Mouse (Mus musculus) right cerebral cortex, postnatal 36 days (tissue): ENCODE data around the gene Jph3.

Source experiments
- DNase-seq, 2 experiments: peaks; one replicate each; pipeline ENCODE4 v3.0.0; 2022; ENCODE audit warnings: low spot score in 2 of 2, mixed read lengths in 1 of 2

Gene Jph3

DNA sequence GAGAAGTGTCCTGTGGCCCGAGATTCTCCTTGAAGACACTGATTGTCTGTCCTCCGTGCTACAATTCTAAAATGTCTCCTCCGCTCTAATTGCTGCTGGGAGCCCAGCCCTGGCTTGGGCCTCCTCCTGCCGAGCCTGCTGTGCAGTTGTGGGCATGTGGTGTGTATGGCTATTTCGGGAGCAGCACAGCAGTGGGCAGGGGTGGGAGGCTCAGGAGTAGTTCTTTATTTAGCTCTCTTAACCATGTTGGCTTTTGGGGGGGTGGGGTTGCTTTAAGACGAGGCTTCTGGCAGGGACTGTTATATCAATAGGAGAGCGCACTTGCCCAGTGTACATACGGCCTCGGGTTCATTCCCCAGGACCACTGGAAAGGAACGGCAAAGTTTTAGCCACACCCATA, 57.1 kb downstream of the Jph3 start:
- peak; percentile 71 to 84 for DNase-seq

DNA sequence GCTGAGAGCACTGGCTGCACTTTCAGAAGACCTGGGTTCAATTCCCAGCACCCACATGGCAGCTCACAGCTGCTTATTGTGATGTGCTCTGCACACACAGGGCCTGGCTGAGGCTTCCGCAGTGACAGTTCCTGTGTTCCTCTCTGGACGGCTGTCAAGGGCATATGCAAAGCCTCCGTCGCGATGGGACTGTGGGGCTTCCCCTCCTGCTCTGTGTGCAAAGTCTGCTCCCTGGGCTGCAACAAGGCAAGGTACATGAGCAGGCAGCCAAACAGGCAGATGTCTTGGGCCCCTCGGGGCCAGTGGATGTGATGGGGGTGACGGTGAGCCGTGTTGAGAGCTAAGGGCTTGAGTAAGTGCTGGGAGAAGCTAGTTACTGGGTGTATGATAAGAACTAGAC, 59.4 kb downstream of the Jph3 start:
- DNase-seq: no peak

DNA sequence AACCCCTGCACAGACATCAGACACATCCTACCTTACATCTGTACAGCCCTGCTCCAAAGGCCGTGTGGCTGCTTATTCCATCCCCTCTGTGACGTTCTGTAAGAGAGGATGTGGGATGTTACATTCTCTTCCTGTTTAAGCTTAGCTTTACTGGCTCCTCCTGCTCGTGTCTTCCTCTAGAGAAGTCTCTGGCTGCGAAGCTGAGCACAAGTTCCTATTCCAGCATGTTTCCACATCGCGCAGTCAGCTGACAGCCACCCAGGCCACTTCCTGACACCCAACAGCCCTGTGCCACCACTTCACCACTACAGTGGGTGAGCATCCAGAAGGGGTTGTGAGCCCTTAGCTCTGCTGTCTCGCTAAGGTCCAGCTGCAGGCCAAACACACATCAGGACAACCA, 62.7 kb downstream of the Jph3 start:
- DNase-seq: no peak

DNA sequence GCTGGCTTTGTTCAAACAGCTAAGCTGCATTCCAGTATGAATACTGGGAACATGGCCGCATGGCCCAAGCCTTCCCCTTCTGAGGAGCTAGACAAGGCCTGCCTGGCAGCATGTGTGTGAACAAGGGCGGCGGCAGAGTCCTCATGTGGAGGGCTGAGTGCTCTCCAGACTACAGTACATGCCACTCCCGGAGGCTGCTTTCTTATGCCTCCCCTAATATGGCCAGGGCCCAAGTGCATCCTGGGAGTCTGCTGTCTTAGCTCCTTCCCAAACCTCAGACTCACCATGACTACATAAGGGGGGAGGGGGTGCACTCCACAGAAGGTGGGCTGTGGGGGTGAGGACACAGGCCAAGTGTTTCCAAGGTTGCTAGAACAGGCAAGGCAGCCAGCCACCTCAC, 63.2 kb downstream of the Jph3 start:
- no peak for DNase-seq

DNA sequence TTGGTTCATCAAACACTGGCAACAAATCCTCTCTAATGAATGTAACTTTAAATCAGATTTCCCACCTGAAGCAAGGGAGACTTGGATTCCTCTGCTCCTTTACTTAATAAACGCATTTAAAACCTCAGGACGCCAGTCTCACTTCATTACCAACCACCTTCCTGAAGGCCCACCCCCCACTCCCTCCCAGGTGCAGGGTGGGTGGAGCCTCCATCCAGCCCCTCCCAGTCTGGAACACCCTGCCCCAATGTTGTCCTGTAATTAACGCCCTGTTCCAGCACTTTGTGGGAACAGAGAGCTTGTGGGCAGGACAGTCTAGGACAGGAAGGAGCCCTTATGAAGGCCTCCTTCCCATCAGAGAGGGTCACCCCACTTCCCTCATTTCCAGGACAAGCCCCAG, 64.7 kb downstream of the Jph3 start:
- no peak for DNase-seq

DNA sequence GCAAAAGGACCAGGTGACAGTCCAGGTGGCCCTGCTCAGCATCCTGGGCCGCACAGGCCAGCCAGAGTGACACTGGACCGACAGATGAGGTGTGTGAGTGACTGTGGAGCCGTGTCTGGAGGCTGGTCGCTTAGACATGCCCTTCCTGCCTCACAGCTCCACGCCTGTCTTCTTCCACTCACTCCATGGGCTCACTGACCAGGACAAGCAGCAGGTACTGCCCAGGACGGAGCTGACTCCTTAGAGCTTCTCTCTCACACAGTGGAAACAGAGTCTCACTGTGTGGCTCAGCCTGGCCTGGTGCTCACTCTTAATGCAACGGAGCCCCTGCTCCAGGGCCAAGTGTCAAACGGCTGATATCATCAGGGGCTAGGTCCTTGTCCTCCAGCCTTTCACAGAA, 66.0 kb downstream of the Jph3 start:
- no peak for DNase-seq

DNA sequence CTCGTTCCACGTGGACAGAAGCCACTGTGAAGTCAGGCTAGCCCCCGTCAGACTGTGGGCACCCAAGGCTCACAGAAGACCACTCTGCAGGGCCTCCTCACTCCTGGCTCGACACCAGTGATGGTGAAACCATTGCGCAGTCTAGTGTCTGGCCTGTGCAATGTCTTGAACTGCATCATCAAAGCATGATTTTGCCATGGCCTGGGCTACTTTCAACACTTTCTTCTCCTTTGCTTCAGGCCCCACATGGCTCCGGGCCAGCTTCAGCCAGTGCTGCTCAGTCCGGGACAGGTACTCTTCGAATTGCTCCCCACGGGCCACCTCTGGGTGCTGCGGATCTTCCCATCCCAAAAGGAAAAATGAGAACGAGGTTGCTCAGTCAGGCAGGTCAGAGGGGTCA, 67.0 kb downstream of the Jph3 start:
- DNase-seq: no peak

DNA sequence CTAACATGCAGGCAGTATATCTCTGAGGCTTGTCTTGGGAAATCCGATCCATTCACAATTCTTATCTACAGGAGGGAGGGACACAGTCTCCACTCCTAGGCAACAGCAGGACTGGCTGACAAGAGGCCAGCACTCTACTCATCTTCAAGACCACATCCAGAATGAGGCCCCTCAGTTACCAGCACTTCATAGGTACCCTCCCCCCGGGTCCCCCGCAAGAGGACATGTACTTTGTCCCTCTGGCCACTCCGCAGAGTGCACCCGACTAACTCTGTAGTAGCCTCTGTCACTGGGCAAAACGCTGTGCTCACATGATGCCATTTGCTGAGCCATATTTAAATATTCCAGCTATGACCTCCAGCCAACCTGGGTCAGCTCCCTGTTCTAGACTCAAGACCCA, 69.0 kb downstream of the Jph3 start:
- DNase-seq: no peak

DNA sequence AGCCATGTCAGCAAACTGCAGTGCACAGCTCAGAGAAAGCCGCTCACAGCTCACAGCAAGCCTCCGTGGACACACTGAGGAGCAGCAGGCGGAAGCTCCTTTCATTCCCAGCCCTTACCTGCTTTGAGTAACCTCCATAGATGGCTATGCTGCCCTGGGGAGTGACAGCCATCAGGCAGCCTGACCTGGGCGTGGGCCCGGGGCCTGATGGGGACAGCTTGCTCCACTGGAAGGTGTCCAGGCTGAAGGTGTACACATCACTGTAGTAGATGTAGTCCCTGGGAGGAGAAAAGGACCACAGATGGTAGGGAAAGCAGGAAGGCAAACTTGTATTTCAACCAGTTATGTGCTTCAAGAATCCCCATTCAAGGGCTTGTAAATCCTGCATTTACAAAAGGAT, 75.4 kb downstream of the Jph3 start:
- DNase-seq: no peak

DNA sequence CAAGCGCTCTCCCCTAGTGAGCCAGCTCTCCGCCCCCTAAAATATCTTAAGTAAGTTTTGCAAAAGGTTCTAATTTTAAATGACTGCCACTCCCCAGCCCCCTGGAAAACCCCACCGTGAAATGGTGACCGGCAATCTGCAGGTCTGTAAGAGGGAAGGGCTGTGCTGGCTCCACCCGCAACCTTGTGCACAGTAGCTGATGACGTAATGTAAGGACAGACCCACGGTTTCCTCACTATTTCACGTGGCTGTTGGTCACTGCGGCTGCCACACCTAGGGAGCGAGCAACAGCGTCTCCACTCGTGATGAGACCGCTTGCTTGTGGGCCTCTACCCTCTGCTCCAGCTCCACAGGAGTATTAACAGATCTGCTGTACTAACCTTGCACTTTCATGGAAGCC, 76.7 kb downstream of the Jph3 start:
- DNase-seq: no peak

DNA sequence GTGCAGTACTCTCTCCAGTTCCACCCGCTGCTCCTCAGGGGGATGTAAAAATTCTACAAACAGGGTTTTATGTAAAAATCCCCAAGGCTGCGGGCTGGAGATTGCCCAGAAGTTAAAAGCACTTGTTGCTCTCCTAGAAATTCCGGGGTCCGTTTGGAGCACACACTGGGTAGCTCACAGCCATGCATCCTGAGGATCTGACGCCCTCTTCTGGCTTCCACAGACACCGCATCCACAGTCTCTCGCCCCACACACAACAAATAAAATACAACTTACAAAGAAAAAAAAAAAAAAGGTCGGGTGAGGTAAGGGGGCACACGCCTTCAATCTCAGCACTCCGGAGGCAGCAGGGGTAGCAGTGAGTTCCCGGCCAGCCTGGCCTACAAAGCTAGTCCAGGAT, 78.6 kb downstream of the Jph3 start:
- DNase-seq: no peak

DNA sequence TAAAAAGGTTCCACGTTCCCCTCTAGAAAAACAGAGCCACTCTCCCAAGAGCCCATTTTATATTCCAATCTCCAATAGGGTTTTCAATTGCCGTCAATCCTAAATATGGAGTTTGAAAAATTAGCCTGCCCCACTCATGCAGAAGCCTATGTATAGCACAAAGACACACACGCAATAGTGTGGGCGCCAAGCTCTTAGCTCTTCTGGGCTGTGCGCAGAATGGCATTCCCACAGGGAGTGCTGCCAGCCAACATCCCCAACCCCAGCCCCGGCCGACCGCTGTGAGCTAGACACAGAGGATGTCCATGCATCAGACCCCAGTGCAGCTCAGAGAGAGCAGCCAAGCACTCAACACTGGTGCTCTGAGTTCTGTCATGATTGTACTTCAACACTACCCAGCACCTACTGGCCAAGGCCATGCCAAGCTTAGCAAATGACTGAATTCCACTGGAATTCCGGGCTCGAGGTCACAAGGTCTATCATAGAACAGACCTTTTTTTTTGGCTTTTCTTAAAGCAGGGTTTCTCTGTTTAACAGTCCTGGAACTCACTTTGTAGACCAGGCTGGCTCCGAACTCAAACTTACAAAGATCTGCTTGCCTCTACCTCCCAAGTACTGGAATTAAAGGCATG, 80.2 kb downstream of the Jph3 start:
- DNase-seq: peak; percentile 64 to 81

DNA sequence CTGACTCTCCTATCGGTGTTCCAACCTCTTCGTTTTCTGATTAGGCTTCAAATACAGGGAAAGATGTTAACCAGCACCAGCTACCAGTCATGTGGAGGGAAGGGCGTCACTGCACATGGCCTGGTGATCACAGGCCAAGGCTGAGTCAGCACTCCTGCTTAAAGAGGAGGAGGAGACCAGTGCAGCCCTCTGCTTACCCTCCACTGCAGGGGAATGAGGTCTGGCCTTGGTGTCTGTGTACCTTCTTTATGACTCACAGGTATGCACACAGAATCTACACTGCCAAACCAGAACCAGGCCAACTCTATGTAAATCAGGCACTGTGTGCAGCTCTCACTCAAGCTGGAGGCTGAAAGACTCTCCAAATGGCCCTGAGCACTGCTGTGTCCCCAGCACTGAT, 82.1 kb downstream of the Jph3 start:
- no peak for DNase-seq

DNA sequence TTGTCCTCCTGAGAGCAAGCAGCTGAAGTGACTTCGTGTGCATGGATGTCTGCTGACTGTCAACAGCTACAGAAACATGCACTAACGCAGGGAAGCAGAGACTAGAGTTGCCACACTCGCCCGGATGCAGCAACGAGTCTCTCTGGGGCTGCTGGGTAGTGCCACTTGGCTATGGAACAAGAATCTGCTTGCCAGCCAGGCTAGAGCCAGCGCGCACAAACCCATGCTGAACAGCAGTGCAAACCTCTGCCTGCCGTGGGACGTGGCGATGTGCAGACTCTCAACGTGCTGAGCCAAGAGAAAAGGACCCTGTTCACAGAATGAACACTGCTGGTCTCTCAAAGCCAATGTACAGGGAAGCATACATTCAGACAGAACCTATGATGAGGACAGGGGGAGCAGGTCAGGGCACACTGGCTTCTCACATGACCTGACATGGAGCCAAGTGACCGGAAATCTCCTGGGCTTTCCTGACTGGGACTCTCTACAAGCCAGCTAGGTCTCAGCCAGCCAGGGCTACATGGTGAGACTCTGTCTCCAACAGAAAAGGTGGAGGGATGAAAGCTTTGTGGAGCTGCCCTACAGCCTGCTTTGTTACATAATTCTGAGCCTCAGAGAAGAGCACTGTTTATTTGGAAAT, 82.6 kb downstream of the Jph3 start:
- no peak for DNase-seq

DNA sequence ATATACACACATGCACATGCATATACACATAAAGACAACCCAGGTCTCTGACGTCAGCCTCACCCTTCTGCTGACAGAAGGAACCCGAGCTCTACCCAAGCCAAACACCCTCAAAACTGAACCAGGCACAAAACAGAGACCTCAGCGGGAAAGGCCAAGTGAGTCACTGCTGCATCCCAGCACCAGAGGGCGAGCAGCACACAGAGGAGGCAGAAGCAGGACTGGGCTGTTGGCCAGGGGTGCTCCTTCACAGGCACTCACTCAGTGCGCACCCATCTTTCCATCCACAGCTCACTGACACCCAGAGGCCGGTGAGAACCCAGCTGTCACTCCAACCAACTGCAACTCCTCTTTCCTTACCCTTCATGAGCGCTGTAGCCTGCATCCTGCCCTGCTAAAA, 88.8 kb downstream of the Jph3 start:
- no peak for DNase-seq

DNA sequence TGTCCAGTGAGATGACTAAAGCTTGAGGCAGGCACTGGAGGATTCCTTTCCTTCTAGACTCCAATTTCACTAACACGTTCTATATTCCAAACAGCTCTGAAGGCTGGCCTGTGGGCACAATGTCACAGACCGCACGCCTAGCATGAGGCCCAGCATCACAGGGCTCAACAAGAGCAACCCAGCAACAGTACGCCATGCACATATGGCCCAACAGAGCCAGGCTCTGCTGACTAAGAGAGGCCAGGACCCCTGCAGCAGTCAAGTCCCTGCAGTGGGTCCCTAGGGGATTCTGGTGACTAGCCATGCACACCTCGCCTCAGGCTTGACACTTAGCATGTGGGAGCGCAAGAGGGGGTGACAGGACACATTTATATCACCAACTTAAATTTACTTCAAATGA, 91.4 kb downstream of the Jph3 start:
- DNase-seq: no peak

DNA sequence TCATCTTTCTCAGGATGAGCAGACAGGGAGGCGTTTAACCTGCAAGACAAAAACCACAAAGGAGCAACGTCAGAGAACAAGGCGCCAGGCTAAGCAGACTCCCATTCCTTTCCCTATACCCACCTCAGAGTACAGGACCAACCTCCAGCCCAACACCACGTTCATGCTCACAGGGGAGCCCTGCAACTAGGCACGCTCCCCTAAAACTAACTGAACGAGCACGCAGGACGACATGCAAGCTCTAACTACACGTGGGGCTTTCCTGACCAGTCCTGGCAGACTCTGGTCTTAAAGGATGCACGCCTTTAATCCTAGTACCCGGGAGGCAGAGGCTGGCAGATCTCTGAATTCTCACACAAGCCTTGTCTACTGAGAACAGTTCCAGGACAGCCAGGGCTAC, 91.9 kb downstream of the Jph3 start:
- no peak for DNase-seq

DNA sequence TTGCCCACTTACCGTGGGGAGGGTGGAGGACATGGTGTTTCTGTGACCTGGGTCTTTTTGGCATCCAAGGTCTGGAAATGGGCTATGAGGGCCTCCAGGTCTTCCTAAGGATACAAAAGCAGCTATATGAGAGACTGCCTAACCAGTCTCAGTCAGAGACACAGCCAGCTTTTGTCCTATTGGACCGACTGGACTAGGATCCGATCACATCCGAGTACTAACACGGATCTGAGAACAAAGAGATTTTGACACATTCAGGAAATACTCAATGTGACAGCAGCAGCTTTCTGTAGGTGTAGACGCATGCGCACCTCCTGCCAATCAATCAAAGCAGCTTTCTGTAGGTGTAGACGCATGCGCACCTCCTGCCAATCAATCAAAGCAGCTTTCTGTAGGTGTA, 92.3 kb downstream of the Jph3 start:
- DNase-seq: no peak

DNA sequence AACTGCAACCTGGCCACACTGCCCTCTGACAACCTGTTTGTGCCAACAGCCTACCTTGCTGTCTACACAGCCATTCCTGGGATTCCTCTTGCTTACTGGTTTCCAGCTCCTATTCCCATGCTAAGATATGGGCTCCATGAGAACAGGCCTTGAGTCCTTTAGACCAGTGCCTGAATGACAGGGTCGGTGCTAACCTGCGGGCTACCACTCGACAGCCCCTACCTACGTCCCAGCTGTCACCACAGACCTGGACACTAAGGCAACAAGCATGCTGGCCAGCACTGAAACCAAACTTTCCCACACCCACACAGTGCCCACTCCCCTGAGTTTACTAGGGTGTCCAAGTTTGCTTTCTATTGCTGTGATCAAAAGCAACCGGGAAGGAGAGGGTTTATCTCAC, 98.3 kb downstream of the Jph3 start:
- no peak for DNase-seq

DNA sequence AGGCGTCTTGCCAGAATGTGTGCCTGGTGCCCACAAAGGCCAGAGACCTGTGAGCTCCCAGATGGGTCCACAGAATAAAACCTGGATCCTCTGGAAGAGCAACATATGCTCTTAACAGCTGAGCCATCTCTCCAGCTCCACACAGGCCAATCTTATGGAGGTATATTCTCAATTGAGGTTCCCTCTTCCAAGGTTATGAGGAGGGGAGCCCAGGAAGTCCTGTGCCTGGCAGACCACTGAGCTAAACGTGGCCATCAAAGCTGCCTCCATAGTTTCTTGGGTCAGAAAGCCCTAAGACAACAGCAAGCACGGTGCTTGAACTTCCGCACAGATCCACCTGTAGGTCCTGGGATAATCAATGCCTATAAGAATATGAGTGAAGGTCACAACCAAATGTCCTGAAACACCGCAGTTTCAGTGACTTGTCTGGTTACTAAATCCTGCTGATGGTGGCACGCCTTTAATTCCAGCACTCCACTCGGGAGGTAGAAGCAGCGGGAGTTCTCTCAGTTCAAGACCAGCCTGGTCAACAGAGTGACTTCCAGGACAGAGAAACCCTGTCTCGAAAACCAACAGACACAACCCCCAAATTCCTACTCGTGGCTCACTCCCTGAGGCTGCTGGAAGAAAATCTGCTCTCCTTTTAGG, 99.1 kb downstream of the Jph3 start:
- DNase-seq: no peak

DNA sequence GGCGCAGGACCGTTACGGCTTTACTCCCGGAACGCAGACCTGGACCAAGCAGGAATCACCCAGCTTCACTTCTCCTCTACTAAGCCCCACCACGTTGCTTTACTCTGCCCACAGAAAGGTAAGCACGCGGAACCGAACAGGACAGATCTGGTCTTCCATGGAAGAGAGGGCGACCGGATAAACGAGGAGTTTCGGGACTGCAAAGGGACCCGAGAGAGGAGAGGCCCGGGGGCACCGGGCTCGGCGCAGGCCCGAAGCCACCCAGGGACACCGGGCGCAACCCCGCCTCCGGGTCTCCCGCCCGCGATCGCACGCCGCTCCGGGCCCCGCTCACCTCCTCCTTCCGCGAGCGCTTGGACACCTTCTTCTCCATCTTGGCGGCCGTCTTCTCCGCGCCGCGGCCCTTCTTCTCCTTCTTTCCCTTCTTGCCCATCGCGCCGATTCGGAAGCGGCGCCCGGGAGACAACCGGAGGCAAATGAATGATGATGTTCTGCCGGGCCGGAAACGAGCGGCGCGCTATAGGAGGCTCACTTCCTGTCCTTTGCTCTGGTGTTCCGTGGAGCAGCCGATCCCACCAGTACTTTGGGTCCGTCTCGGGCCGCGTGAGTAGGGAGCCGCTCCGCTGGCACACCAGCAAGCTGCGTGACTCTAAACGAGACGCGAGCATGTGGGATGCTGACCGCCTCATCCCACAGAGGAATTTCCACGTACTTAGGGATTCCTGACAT, 99.8 kb downstream of the Jph3 start, which contains the start of gene Klhdc4:
Klhdc4 (minus strand) TSS at position 522 of the 729 bp plus-strand sequence.
- peak; percentile 78 to 84 for DNase-seq

DNA sequence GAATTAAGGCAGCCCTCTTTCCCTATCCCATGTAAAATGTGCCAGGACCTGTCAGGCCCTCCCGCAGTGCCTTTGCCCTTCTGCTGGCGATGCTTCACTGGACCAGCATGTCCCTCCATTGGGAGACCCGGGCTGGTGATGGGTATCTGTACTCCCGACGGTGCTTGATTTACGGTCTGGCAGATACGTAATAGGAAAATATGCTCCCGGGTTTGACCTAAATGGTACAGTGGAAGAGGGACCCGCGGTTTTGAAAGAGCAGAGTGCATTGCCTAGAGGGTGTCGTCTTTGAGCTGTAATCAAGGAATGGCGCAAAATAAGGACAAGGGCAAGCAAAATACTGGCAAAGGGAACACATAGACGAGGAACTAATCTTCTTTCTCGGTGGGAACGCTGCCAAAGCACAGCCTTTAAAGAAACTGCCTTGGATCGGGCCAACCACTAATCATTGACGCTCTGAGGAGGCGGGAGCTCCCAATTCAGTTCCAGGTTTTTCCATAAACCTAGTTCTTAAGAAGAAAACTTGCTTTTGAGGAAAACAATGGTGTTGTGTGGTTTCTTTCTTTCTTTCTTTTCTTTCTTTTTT, 100.4 kb downstream of the Jph3 start:
- no peak for DNase-seq
